Comparison of ENCODE assay signal across 11 mouse cellular contexts in genomic region chr1:71673398-71673910, GRCm38 (mm10). TPM values are rescaled to one million over a fixed set of nuclear protein-coding genes. Genes with fewer than 3 reads are reported as not detected.
DNase-seq lines count a peak whose midpoint lies in the region; ATAC-seq and TF ChIP-seq lines count a peak whose summit lies in the region.
"Had no signal": no experiment of that assay in that cellular context is flagged by ENCODE, and none has a peak within 500 bp of the region (broad histone marks: within the 10 kb centered on the region; RNA-seq: fewer than 3 reads in every experiment).

No protein-coding gene starts in this region.

- H3K4me3 ChIP-seq in embryonic facial prominence, embryonic 10.5 days = no peak overlapping the region
- H3K4me3 ChIP-seq in hindbrain, embryonic 14.5 days (replicated peaks; ENCODE audit: low read length) = no peak overlapping the region
- no peak overlapping the region for H3K4me3 ChIP-seq in midbrain, postnatal 0 days (ENCODE audit: low read depth, low read length)
- H3K4me3 ChIP-seq: kidney, embryonic 15.5 days had no signal

- DNase-seq in R1 (ENCODE audit: low read depth, low spot score) = peak; percentile 98
- peak; percentile 26 for DNase-seq in embryonic facial prominence, embryonic 10.5 days (ENCODE audit: low spot score)
- no peak for DNase-seq in hindbrain, embryonic 14.5 days (ENCODE audit: low spot score)
- DNase-seq in midbrain, postnatal 0 days (ENCODE audit: low spot score) = peak; percentile 32
- no peak for DNase-seq in thymus, postnatal 25 days
- no peak for DNase-seq in spleen, adult 12 weeks (ENCODE audit: low spot score)
- no peak for DNase-seq in frontal cortex, postnatal 25 days (ENCODE audit: low spot score in 2 of 2)
- DNase-seq: adrenal gland, postnatal 25 days; cerebellum, postnatal 14 days had no signal

- H3K27me3 ChIP-seq in embryonic facial prominence, embryonic 10.5 days (replicated peaks; ENCODE audit: low read depth, poor library complexity, severe bottlenecking) = no peaks in the 10 kb centered on the region
- no peaks in the 10 kb centered on the region for H3K27me3 ChIP-seq in hindbrain, embryonic 14.5 days (ENCODE audit: control insufficient read depth, insufficient read depth, low read length)
- H3K27me3 ChIP-seq in midbrain, postnatal 0 days (ENCODE audit: insufficient read depth, low read length) = no peaks in the 10 kb centered on the region
- H3K27me3 ChIP-seq: kidney, embryonic 15.5 days had no signal

- H3K4me1 ChIP-seq in embryonic facial prominence, embryonic 10.5 days = peaks cover 8% of the 10 kb centered on the region
- 0 out of 2 replicates have a peak, but pooled peaks cover 8% of the 10 kb centered on the region for H3K4me1 ChIP-seq in hindbrain, embryonic 14.5 days (replicated peaks; ENCODE audit: control insufficient read depth, insufficient read depth, low read length)
- 0 out of 2 replicates have a peak, but pooled peaks cover 4% of the 10 kb centered on the region for H3K4me1 ChIP-seq in midbrain, postnatal 0 days (ENCODE audit: insufficient read depth, low read length)
- H3K4me1 ChIP-seq: kidney, embryonic 15.5 days had no signal

- no peaks in the 10 kb centered on the region for H3K9me3 ChIP-seq in embryonic facial prominence, embryonic 10.5 days
- H3K9me3 ChIP-seq in hindbrain, embryonic 14.5 days (ENCODE audit: control insufficient read depth, low read length) = no peaks in the 10 kb centered on the region
- no peaks in the 10 kb centered on the region for H3K9me3 ChIP-seq in midbrain, postnatal 0 days (ENCODE audit: low read length)
- H3K9me3 ChIP-seq: G1E; kidney, embryonic 15.5 days had no signal

- WGBS in embryonic facial prominence, embryonic 10.5 days = 3% methylated on average over 3 of the region's 3 CpGs
- 1% methylated on average over 3 of the region's 3 CpGs for WGBS in hindbrain, embryonic 14.5 days
- 0% methylated on average over 3 of the region's 3 CpGs for WGBS in midbrain, postnatal 0 days

- no peak overlapping the region for H3K9ac ChIP-seq in hindbrain, embryonic 14.5 days
- H3K9ac ChIP-seq in midbrain, postnatal 0 days (replicated peaks; ENCODE audit: low read length, poor library complexity, severe bottlenecking) = no peak overlapping the region
- H3K9ac ChIP-seq: kidney, embryonic 15.5 days had no signal

- peak; percentile 80 for ATAC-seq in hindbrain, embryonic 14.5 days (ENCODE audit: low FRiP score)
- 0 out of 2 replicates have a peak, but pooled peaks have one; percentile 65 for ATAC-seq in midbrain, postnatal 0 days (ENCODE audit: low FRiP score)

- no peaks in the 10 kb centered on the region for H3K36me3 ChIP-seq in embryonic facial prominence, embryonic 10.5 days (replicated peaks)
- no peaks in the 10 kb centered on the region for H3K36me3 ChIP-seq in hindbrain, embryonic 14.5 days (replicated peaks; ENCODE audit: control insufficient read depth, insufficient read depth)
- no peaks in the 10 kb centered on the region for H3K36me3 ChIP-seq in midbrain, postnatal 0 days (ENCODE audit: insufficient read depth, low read length)
- H3K36me3 ChIP-seq: G1E; kidney, embryonic 15.5 days had no signal

- H3K27ac ChIP-seq in embryonic facial prominence, embryonic 10.5 days (replicated peaks) = peak overlapping the region; percentile 51; the same call in 1 of the 2 replicates
- H3K27ac ChIP-seq in hindbrain, embryonic 14.5 days = no peak overlapping the region
- H3K27ac ChIP-seq in midbrain, postnatal 0 days (ENCODE audit: low read depth, low read length) = no peak overlapping the region
- H3K27ac ChIP-seq: kidney, embryonic 15.5 days had no signal

- TF ChIP-seq CTCF in midbrain, postnatal 0 days (IDR thresholded peaks at IDR 0.05) = no peak

- no peak overlapping the region for H3K4me2 ChIP-seq in hindbrain, embryonic 14.5 days (replicated peaks)
- no peak overlapping the region for H3K4me2 ChIP-seq in midbrain, postnatal 0 days (ENCODE audit: low read depth, low read length, poor library complexity, severe bottlenecking)
- H3K4me2 ChIP-seq: kidney, embryonic 15.5 days had no signal

RNA-seq across cellular contexts. Expression of gene Fn1, which starts 20.5 kb away (rescaled TPM):
- polyA plus RNA-seq in embryonic facial prominence, embryonic 10.5 days (2016; fragmentation: Nextera tagmentation; extraction: Ambion mirVana) = 119 and 130 TPM in 2 replicates
- 33.6 and 39.5 TPM in 2 replicates for polyA plus RNA-seq in hindbrain, embryonic 14.5 days (2014; fragmentation: Nextera tagmentation; extraction: Ambion mirVana)
- 71.1 and 101 TPM in 2 replicates for total RNA-seq in midbrain, postnatal 0 days (2014; rRNA removed)
- polyA plus RNA-seq in midbrain, postnatal 0 days (2015; fragmentation: Nextera tagmentation; extraction: Ambion mirVana) = 22.5 and 25.9 TPM in 2 replicates

Comparison
In these comparisons a context has a peak if more than half of its experiments do, and no peak if none do; other contexts are left out.
1. DNase-seq: peak in R1 (single experiment), embryonic facial prominence, embryonic 10.5 days (single experiment) and midbrain, postnatal 0 days (single experiment); none in hindbrain, embryonic 14.5 days (single experiment), thymus, postnatal 25 days (single experiment), spleen, adult 12 weeks (single experiment) and frontal cortex, postnatal 25 days (0 of 2).